Mouse (Mus musculus) urinary bladder, postnatal 10 days (tissue): ENCODE results near the gene Myo1e.

Source experiments
- DNase-seq: peaks from one replicate; pipeline ENCODE4 v3.0.0; 2022; ENCODE audit warnings: low spot score

The Myo1e gene

GRCm38 (mm10) chr9:70220461-70221170 is 13.5 kb downstream of the Myo1e start:
- no peak for DNase-seq

- no peak for DNase-seq
These were observed 16.0 kb downstream of the Myo1e start for GRCm38 (mm10) chr9:70223142-70223541.

GRCm38 (mm10) chr9:70224046-70224445 is 16.9 kb downstream of the Myo1e start:
- DNase-seq, result no peak

GRCm38 (mm10) chr9:70226359-70226758 is 19.2 kb downstream of the Myo1e start:
- no peak for DNase-seq

- DNase-seq, result no peak
These were observed 22.7 kb downstream of the Myo1e start for GRCm38 (mm10) chr9:70229823-70230222.

- DNase-seq, result no peak
These were observed 25.2 kb downstream of the Myo1e start for GRCm38 (mm10) chr9:70232044-70233010.

- no peak for DNase-seq
These were observed 30.0 kb downstream of the Myo1e start for GRCm38 (mm10) chr9:70237136-70237535.

- DNase-seq, result no peak
These were observed 30.4 kb downstream of the Myo1e start for GRCm38 (mm10) chr9:70237561-70237960.

GRCm38 (mm10) chr9:70238391-70238790 is 31.2 kb downstream of the Myo1e start:
- no peak for DNase-seq

GRCm38 (mm10) chr9:70239229-70239628 is 32.1 kb downstream of the Myo1e start:
- DNase-seq, result no peak

GRCm38 (mm10) chr9:70240703-70241410 is 33.7 kb downstream of the Myo1e start:
- DNase-seq, result no peak

- no peak for DNase-seq
These were observed 34.3 kb downstream of the Myo1e start for GRCm38 (mm10) chr9:70241411-70241961.

GRCm38 (mm10) chr9:70242112-70242862 is 35.1 kb downstream of the Myo1e start:
- no peak for DNase-seq

GRCm38 (mm10) chr9:70243241-70243640 is 36.1 kb downstream of the Myo1e start:
- DNase-seq, result no peak

- DNase-seq, result no peak
These were observed 36.6 kb downstream of the Myo1e start for GRCm38 (mm10) chr9:70243708-70244107.

GRCm38 (mm10) chr9:70244115-70244514 is 37.0 kb downstream of the Myo1e start:
- DNase-seq, result no peak

- no peak for DNase-seq
These were observed 37.9 kb downstream of the Myo1e start for GRCm38 (mm10) chr9:70245040-70245439.

GRCm38 (mm10) chr9:70246427-70246826 is 39.3 kb downstream of the Myo1e start:
- DNase-seq, result no peak

- no peak for DNase-seq
These were observed 40.9 kb downstream of the Myo1e start for GRCm38 (mm10) chr9:70248046-70248445.

GRCm38 (mm10) chr9:70248826-70249225 is 41.7 kb downstream of the Myo1e start:
- DNase-seq, result no peak
